Mouse (Mus musculus): ENCODE measurements around the gene Rhbdl1.
A peak's percentile ranks its signal among the peaks of the same experiment; 100 is the strongest.

The Rhbdl1 gene

DNA sequence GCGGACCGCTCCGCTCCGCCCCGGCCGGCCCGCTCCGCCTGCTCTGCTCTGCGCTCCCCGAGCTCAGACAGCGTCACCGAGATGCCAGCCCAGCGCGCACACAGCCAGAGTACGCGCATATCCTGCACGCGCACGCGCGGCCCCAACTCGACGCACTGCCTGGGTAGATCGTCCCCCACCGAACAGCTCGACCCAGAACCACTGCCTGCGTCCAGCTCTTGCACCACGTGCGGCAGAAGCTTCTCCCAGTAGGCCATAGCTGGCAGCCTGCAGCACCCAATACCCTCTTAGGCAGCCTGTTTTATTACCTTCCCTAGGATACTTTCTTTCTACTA lies at the start of gene Rhbdl1:
Rhbdl1 (minus strand) TSS at position 220 of the 335 bp plus-strand sequence.
- DNase-seq: peak; percentile 66 to 80

DNA sequence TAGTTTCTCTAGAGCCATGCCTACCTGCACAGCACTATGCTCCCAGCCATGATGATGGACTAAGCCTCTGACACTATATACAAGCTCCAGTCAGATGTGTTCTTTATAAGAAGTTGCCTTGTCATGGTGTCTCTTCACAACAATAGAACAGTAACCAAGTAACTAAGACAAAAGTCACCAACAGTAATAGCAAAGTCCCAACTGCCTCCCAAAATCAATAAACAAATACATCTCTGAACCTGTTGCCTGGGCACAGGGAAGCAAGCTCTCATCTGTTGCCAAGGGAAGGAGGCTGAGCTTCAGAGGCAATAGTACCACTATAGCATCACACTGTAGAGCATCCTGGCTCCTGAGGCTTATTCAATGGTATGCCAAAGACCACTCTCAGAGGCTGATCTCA lies 49.7 kb upstream of the Rhbdl1 start:
- no peak for DNase-seq

DNA sequence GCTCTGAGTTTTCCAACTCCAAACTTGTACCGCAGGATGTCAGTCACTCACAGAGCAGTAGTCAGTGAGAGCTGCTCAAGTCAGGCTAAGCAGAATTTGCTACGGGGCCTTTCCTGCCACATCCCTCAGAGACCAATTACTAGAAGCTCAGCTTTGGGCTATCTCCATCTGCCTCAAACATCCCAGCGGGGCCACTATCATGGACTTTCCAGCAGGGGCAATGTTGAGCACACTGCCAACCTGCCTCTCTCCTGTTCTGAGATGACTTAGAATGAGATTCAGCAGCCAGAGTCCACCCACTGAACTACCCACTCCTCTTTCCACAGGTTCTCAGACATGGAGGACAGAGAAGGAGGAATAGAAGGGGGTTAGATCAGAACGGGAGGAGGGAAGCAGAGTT lies 48.5 kb upstream of the Rhbdl1 start:
- peak in 1 of 2 experiments; percentile 38 for DNase-seq

DNA sequence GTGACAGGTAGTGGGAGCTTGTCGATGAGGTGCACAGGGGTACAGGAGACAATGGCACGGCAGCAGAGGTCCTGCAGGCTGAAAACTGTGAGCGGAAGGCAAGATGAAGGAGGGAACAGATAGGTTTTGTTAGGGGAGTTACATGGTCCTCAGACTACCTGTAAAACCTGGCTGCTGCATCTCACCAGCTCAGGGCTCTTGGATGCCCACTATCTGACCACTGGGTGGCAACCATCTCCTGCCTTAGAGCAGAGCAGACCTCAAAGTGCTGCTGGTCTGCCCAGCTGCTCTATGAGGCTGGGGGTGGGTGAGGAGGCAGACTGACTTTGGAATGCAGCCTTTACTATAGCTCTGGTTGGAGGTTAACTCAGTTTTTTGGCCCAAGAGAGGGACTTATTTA lies 46.7 kb upstream of the Rhbdl1 start:
- DNase-seq: no peak

DNA sequence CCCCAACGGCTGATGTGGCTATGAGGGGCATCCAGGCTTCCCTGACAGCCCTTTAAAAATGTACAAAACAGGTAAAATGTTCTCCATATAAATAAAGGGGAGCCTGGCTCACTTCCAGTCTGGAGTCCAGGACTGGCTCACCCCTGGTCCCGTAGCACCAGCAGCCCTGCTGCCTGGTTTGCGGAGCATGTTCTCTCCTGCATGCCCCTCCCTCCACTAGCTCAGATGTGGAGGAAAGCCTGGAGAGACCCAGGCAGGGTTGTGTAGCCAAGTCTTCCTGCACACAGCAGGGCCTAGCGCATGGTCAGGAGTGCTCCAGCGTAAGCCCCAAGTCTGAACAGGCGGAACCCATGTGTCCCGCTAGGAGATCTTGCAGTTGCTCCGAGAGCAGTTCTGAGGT lies 46.2 kb upstream of the Rhbdl1 start:
- DNase-seq: no peak

DNA sequence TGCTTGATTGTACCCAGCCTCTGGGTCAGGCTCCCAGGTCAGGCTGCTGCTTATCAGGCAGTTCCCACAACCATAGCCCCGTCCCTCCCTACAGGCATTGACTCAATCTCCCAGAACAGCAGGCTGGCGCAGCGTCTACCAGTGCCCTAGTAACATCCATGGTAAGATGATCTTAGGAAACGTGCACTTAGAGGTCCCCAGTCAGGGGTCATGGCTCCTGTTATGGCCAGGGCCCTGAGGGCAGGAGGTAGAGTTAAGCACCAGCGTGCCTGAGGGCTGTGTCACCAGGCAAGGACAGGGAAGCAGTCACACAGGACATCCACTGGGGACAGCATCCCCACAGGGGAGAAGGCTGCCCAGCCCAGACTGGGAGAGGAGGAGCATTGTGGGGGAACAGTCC lies 45.2 kb upstream of the Rhbdl1 start:
- no peak for DNase-seq

DNA sequence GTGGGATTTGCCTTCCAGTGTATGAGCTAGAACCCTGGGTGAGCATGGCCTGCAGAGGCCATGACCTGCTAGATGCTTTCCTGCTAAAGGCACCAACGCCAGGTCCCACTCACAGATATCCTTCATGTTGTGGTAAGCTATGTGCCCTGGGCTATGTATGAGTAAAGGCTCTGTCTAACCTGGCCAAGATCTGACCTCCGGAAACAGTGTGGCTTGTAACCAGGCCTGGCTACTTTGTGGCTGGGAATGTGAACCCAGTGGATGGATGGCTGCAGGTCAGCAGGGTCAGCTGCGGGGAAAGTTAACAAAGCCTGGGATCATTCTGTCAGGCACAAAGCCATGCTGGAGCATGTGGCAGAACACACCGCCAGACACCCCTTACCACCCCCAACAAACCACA lies 44.6 kb upstream of the Rhbdl1 start:
- DNase-seq: no peak

DNA sequence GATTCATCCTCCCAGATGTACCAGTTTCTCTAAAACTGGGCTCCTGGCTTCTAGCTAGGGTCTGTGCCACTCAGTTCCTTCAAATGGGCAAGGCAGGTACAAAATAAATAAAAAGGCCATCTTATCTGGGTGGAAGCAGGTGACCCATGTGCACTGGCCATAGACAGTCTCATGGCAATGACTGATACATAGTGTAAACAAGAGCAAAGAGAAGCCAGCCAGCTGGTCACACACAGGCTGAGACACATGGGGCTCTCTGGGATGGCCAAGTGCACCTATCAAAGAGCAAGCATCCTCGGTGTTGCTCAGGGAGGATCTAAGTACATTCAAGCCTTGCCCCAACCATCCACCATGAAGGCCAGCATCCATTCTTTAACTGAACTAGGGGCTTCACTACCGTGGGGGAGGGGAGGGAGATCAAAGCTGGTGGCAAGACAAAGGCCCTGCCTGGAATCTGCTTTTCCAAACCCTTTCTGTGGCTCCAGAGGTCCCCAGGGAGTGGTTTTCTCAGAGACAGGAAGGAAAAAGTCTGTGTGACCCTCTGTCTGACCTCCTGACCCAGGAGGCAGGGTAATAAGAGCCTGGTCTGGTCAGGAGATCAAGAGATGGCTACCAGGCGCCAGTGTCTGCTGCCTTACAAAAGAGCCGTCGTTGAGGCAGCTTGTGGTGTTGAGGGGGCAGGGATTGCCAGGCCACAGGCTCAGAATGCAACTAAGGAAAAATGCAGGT lies 44.0 kb upstream of the Rhbdl1 start:
- no peak for DNase-seq

DNA sequence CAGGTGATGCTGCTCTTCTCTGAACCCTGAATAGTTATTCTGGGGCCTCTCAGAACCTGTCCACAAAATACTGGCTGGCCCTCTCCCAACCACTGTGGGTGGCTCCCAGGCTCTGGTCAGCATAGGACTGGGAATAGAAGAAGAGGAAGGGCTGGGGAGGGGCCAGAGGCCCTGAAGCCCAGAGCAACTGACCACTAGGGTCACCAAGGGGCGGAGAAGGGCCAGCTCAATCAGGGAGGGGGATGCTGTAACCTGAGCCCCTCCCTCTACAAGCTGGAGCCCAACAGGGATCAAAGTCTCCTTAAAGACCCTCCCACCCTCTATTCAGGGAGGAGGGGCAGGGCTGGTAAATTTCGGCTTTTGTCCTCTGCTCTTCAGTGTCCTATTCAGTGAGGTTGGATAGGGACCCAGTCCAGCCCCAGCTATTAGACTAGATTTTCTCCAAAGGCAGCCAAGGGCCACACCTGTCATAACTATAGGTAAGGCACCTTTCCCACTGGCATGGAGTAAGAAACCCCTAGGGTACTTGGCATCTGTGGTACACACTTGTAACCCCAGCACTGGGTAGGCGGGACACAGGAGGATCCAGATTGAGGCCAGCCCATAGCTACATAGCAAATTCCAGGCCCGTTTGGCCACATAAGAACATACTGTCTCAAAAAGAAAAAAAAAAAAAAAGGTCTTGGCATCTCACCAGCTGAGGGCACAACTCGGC lies 43.3 kb upstream of the Rhbdl1 start, which contains the start of gene Wfikkn1:
Wfikkn1 (minus strand) TSS at position 663 of the 715 bp plus-strand sequence.
- no peak for DNase-seq

DNA sequence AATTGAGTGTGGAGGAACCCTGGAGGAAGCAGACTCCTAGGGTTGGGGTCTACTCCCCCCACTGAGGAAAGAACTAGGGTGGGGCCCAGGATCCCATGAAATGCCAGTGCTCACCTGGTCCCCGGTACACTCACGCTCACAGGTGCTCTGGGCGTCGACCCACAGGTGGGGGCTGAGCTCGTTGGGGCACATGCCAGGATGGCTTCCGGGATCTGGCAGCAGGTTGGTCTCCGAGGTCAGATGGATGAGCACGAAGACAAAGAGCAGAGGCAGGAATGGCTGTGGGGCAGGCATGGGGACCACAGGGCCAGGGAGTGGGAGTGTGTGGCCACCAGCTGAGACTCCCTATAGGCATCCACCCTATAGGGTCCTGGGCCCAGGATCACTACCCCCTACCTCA lies 42.7 kb upstream of the Rhbdl1 start:
- no peak for DNase-seq

DNA sequence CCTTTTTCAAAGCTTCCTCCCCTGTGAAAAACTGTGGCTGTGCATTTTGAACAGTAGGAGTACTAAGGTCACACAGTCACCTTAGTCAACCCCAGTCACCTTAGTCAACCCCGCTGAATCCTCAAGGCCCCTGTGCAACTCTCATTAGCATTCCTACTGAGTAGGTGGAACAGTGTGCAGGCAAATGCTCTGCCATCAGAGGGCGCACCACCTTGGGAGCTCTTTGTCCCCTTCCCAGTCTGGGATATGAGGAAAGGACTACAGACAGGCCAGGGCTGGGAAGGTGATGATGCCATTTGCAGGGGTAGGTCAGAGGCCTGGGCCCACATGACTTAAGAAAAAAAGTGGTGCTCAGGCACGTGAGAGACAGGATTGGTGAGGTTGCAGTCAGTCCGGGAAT lies 42.2 kb upstream of the Rhbdl1 start:
- DNase-seq: peak in 1 of 2 experiments; percentile 38

DNA sequence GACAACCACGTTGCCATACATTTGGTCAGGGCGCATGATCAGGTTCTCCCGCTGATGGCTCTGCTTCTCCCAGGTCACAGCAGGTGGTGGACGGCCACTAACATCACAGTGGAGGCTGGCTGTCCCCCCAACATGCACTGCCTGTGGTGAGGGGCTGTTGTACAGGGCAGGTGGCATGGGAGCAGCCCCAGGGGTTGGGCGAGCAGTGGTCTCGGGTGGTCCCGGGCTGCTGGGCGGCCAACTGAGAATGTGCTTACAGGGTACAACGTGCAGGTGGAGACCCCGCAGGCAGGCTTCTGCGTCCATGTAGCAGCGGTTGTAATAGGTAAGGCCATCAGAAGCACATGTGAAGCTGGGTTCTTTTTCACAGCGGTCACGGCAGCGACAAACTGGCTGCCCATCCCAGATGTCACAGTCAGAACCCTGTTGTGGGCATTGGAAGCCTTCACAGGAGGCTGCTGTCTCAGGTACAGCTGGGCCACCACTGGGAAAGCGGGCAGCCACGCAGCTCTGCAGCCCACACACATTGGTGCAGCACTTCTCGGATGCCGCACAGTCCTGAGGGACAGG lies 41.6 kb upstream of the Rhbdl1 start:
- no peak for DNase-seq

DNA sequence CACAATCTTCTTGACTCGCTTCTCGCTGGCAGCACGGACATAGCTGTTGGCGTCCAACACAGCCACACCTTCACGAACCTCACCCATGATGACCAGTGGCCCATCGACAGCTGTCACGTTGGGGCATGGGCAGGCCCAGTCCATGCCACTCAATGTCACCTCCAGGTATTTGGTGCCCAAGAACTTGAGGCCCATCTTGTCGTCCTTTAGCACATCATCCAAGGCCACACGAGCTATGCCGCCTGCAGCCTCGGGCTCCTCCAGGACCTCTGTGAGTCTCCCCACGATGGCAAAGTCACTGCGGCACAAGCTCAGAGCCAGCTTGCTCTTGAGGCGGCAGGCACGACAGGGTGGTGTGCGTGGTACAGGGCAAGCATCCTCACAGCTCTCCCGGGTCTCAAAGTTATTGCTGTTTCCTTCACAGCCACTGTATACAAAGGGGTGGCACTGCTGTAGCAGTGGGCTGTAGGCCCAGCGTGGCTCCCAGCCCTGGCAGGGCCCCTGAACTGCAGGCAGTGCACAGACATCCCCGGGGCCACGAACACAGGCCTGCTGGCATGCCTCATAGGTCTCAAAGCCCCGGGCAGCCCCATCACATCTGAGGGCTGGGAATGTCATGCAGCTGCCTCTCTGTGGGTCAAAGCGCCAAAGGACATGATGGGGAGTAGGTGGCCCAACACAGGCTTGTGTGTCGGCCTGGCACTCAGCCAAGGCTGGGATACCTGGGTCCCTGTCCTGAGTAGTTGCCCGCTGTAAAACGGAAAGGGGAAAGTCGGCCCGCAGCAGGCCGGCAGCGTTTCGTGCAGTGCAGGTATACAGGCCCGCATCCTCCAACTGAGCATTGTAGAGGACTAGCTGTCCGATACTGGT lies 40.9 kb upstream of the Rhbdl1 start:
- no peak for DNase-seq

DNA sequence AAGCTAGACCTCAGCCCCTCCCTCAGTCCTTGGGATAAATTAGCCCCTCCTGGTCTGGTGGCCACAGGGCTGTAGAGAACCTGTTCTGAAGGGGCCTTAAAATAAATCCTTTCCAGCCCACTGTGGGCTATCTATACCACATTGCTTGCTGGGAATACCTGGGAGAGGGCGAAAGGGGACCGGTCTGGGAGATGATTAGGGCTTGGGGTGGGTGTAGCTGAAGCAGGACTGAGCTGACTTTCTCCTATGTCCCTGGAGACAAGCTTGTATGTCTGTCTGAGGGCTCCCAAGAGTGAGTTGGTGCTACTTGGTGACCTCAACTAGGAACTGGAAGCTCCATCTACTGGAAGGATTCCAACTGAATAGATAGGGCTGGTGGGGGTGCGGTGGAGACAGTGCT lies 39.9 kb upstream of the Rhbdl1 start:
- no peak for DNase-seq

DNA sequence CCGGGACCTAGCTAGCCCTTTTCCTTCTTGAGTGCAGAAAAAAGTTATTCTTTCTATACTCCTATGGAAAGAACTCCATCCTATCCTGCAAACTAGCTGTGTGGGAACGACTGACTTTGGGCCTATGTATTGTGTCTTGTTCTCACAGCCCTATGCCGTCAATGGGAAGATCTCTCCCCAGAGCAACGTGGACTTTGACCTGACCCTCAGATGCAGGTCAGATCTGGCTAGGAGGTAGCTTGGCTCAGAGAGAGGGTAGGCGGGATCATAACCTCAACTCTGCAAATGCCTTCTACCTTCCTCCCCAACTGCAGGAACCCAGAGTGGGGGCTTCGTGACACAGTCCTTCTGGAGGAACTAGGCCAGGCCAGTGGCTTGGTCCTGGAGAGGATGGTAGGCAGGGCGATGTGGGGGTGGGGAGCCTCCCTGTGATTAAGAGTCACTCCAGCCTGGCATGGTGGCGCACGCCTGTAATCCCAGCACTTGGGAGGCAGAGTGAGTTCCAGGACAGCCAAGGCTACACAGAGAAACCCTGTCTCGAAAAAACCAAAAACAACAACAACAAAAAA lies 39.3 kb upstream of the Rhbdl1 start:
- DNase-seq: no peak

DNA sequence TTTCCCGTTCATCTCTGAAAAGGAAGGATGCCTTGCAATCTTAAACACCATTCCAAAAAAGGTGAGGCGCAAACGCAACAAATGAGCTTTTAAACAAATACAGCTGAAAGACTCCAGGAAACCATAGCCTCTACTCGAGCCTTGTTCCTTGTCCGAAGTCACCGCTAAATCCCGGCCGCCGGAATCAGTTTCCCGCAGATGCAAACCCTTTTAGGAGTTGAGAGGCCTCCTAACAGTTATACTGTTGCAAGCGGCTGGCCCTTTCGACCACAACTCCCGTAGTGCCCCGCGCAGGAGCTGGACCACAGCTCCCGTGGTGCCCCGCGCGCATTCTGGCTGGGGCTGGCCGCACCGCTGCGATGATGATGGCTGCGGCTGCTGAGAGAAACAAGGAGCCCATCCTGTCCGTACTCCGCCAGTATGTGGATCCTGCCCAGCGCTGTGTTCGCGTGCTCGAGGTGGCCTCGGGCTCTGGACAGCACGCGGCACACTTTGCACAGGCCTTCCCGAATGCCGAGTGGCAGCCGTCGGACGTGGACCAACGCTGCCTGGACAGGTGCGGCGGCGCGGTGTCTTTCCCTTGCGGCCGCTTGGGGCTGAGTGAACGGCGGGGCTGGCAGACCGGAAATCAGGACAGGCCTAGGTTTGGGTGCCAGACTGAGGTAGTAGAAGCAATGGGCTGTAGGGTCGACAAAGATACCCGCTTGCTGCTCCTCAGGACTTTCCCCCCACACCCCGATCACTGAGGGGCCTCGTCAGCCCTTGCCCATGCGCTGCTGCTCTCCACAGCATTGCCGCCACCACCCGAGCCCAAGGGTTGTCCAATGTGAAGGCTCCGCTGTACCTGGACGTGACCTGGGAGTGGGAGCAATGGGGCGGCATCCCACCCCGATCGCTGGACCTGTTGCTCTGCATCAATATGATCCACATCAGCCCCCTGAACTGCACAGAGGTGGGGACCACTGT lies 38.4 kb upstream of the Rhbdl1 start:
- DNase-seq: peak; percentile 91 to 92

DNA sequence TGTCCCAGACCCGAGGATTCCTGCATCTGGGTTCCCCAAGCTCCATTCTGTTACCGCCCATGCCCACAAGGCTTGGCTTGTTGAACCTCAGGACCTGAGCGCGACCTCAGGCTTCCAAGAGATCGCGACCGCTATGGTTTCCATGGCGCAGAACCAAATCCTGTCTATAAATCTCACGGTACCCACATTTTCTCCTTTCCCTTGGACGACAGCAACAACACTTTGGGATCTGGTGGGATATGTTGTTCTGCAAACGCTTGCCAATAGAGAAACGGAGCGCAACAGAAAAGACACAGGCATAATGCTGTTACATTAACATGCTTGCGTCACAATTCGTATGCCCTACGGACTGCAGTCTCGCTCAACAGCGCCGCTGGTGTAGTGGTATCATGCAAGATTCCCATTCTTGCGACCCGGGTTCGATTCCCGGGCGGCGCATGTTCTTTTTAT lies 37.7 kb upstream of the Rhbdl1 start, which contains the start of gene Mettl26:
Mettl26 (plus strand) TSS at position 354 of the 450 bp plus-strand sequence.
- peak; percentile 90 to 93 for DNase-seq

DNA sequence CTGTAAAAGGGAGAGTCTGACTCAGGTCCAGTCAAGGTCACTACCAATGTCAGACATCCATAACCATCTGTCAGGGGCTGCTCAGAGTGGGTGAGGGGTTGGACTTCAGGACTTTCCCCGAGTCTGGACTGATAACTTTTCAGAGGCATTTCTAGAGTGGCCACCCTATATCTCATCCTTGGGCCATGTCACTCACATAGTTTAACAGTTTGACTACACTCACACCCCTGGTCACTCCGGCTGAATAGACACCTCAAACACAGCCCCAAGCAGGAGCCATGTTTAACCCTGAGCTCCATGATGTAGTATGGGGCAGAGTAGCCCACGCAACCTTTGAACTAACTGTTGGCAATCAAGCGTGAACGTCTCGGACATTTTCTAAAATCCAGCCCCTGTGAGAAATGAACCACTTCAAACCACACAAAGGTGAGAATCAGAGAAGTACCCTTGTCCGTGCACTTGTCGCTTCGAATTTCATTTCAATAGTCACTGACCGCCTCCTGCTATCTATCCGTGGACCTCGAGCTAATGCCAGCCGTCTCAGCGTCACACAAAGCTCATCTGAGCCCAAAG lies 37.1 kb upstream of the Rhbdl1 start:
- DNase-seq: no peak

DNA sequence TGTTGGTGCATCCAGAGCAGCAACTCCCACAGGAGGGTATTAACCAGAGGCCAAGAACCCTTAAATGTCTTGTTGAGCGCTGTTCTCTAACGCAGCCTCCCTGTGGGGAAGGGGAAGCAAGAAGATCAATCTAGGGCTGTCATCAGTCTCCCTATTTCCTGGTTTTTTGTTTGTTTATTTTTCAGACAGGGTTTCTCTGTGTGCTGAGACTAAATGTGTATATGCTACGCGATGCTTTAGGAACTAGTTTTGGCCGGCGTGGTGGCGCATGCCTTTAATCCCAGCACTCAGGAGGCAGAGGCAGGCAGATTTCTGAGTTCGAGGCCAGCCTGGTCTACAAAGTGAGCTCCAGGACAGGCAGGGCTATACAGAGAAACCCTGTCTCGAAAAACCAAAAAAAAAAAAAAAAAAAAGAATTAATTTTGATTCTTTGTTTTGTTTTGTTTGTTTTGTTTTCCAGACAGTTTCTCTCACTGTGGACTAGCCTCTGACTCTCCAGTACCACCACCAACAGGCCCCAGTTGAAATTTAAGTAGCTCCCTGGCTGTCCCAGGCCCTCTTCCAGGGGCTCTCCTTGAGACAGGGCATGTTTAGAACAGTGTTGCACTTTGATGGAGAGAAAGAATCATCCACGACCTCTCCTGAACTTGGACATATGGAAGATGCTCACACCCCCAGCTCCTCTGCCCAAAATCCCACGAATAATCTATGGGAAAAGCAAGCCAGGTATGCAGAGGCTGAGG lies 36.5 kb upstream of the Rhbdl1 start:
- DNase-seq: no peak

DNA sequence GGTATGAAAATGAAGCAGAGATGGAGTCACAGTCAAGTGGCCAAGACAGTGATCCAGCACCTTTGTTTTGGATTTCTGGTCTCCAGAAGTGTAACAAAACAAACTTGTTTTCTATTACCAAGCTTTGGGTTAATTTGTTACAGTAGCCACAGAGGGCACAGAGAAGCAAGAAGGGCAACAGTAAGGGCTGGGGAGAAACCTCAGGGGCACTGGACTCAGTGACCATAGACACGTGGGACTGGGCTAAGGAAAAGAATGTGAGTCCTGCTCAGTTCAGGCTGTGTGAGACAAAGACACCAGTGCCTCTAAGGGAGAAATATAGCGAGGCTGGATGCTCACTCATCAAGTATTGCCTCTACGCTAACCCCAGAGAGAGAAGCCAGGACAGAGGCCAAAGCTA lies 35.6 kb upstream of the Rhbdl1 start:
- no peak for DNase-seq
